ENCODE assay signal across 8 mouse cellular contexts in genomic region chr5:124050095-124051050, GRCm38 (mm10). TPM values are rescaled to one million over a fixed set of nuclear protein-coding genes. Genes with fewer than 3 reads are reported as not detected.
A peak's percentile ranks its signal among the peaks of the same experiment; 100 is the strongest.
DNase-seq lines count a peak whose midpoint lies in the region; ATAC-seq and TF ChIP-seq lines count a peak whose summit lies in the region.

No protein-coding gene starts in this region.

- H3K9ac ChIP-seq in heart, embryonic 11.5 days (ENCODE audit: low read depth, low read length), result peak overlapping the region; percentile 64
- no peak overlapping the region for H3K9ac ChIP-seq in midbrain, embryonic 14.5 days (replicated peaks; ENCODE audit: low read length)

- no peaks in the 10 kb centered on the region for H3K9me3 ChIP-seq in heart, embryonic 11.5 days (replicated peaks; ENCODE audit: control insufficient read depth, low read length)
- no peaks in the 10 kb centered on the region for H3K9me3 ChIP-seq in midbrain, embryonic 14.5 days (ENCODE audit: control insufficient read depth, low read length)

- TF ChIP-seq CTCF in bone marrow, adult 2 months (IDR thresholded peaks at IDR 0.05; ENCODE audit: control insufficient read depth, insufficient read depth, low read length), result no peak

- peak overlapping the region; percentile 51 for H3K4me2 ChIP-seq in heart, embryonic 11.5 days
- no peak overlapping the region for H3K4me2 ChIP-seq in midbrain, embryonic 14.5 days (ENCODE audit: low read length)

- peaks cover 19% of the 10 kb centered on the region for H3K4me1 ChIP-seq in bone marrow, adult 2 months (ENCODE audit: control insufficient read depth, insufficient read depth, low read length)
- peaks cover 32% of the 10 kb centered on the region for H3K4me1 ChIP-seq in heart, embryonic 11.5 days (ENCODE audit: control insufficient read depth, insufficient read depth, low read length)
- 0 out of 2 replicates have a peak, but pooled peaks cover 4% of the 10 kb centered on the region for H3K4me1 ChIP-seq in midbrain, embryonic 14.5 days (ENCODE audit: control insufficient read depth, insufficient read depth, low read length)

- H3K36me3 ChIP-seq in heart, embryonic 11.5 days (ENCODE audit: control insufficient read depth, insufficient read depth, low read length), result no peaks in the 10 kb centered on the region
- H3K36me3 ChIP-seq in midbrain, embryonic 14.5 days (ENCODE audit: control insufficient read depth, insufficient read depth, low read length), result no peaks in the 10 kb centered on the region

- TF ChIP-seq POLR2A in bone marrow, adult 2 months (IDR thresholded peaks at IDR 0.05; ENCODE audit: borderline replicate concordance, control insufficient read depth, low read depth, low read length), result peak; percentile 32; the same call in 1 of the 2 replicates

- peak overlapping the region; percentile 24 for H3K4me3 ChIP-seq in bone marrow, adult 2 months (replicated peaks; ENCODE audit: control insufficient read depth, low read depth, low read length)
- peak overlapping the region; percentile 12 for H3K4me3 ChIP-seq in heart, embryonic 11.5 days (ENCODE audit: low read depth, low read length)
- no peak overlapping the region for H3K4me3 ChIP-seq in midbrain, embryonic 14.5 days (replicated peaks; ENCODE audit: low read depth, low read length)

- WGBS in bone marrow, adult 2 months, result 7% methylated on average over 14 of the region's 14 CpGs
- WGBS in heart, embryonic 11.5 days (ENCODE audit: insufficient replicate concordance), result 21% methylated on average over 14 of the region's 14 CpGs
- WGBS in midbrain, embryonic 14.5 days, result 54% methylated on average over 14 of the region's 14 CpGs

- no peaks in the 10 kb centered on the region for H3K27me3 ChIP-seq in heart, embryonic 11.5 days (ENCODE audit: control insufficient read depth, insufficient read depth, low read length)
- H3K27me3 ChIP-seq in midbrain, embryonic 14.5 days (ENCODE audit: control insufficient read depth, insufficient read depth, low read length), result no peaks in the 10 kb centered on the region

- H3K27ac ChIP-seq in bone marrow, adult 2 months (ENCODE audit: control insufficient read depth, insufficient read depth, low read depth, low read length, poor library complexity), result peak overlapping the region; percentile 92
- peak overlapping the region; percentile 83 for H3K27ac ChIP-seq in heart, embryonic 11.5 days (ENCODE audit: low read depth, low read length)
- H3K27ac ChIP-seq in midbrain, embryonic 14.5 days (replicated peaks; ENCODE audit: low read depth, low read length), result peak overlapping the region; percentile 34; the same call in 1 of the 2 replicates

- ATAC-seq in CD4-positive, CD25-positive, alpha-beta regulatory T cell, adult 4 months, result peak; percentile 87
- 0 out of 2 replicates have a peak, but pooled peaks have one; percentile 22 for ATAC-seq in heart, embryonic 11.5 days (replicated peaks; ENCODE audit: insufficient number of reproducible peaks, low FRiP score, low TSS enrichment)
- no peak for ATAC-seq in midbrain, embryonic 14.5 days (ENCODE audit: low FRiP score, low TSS enrichment)

- peak; percentile 73 for DNase-seq in liver
- no peak for DNase-seq in midbrain, embryonic 14.5 days
- peak; percentile 72 for DNase-seq in yolk sac, embryonic 10.5 days (ENCODE audit: low spot score)
- no peak for DNase-seq in ovary, postnatal 10 days (ENCODE audit: low spot score)
- DNase-seq in gastrocnemius, adult 8-10 months (ENCODE audit: low spot score in 2 of 2), result no peak

RNA-seq across cellular contexts. Expression of gene Vps37b, which starts 18.3 kb away (rescaled TPM):
- polyA plus RNA-seq in CD4-positive, CD25-positive, alpha-beta regulatory T cell, adult 4 months (2017; shearing (Covaris generic)), result 10 to 100 TPM; 17.8 to 22.1 TPM
- polyA plus RNA-seq in bone marrow, adult 2 months (2011; ENCODE audit: insufficient read depth, insufficient read length, low replicate concordance, missing spikeins), result 11.3 and 26.1 TPM in 2 replicates
- 43.3 and 48.2 TPM in 2 replicates for polyA plus RNA-seq in heart, embryonic 11.5 days (2014; fragmentation: Nextera tagmentation; extraction: Ambion mirVana)
- 58.0 and 72.4 TPM in 2 replicates for polyA plus RNA-seq in midbrain, embryonic 14.5 days (2014; fragmentation: Nextera tagmentation; extraction: Ambion mirVana)
- total RNA-seq in gastrocnemius, adult 8-10 months (2022), result 1 to 10 TPM; 4.6 to 6.2 (median 5.1) TPM

RNA-seq across cellular contexts. Expression of gene Abcb9, which starts 45.2 kb away (rescaled TPM):
- 10 to 100 TPM; 16.1 to 16.6 TPM for polyA plus RNA-seq in CD4-positive, CD25-positive, alpha-beta regulatory T cell, adult 4 months (2017; shearing (Covaris generic))
- polyA plus RNA-seq in bone marrow, adult 2 months (2011; ENCODE audit: insufficient read depth, insufficient read length, low replicate concordance, missing spikeins), result 5.9 and 7.4 TPM in 2 replicates
- 1.1 and 1.4 TPM in 2 replicates for polyA plus RNA-seq in heart, embryonic 11.5 days (2014; fragmentation: Nextera tagmentation; extraction: Ambion mirVana)
- 10.9 and 11.6 TPM in 2 replicates for polyA plus RNA-seq in midbrain, embryonic 14.5 days (2014; fragmentation: Nextera tagmentation; extraction: Ambion mirVana)
- total RNA-seq in gastrocnemius, adult 8-10 months (2022), result 1 to 10 TPM; 7.2 to 9.5 (median 8.8) TPM

Comparison
In these comparisons a context has a peak if more than half of its experiments do, and no peak if none do; other contexts are left out.
1. H3K27ac ChIP-seq: peak in every context shown above with its lines; median percentile 92 in bone marrow, adult 2 months; 83 in heart, embryonic 11.5 days; 34 in midbrain, embryonic 14.5 days.
2. DNase-seq: peak in liver (single experiment) and yolk sac, embryonic 10.5 days (single experiment); none in midbrain, embryonic 14.5 days (single experiment), ovary, postnatal 10 days (single experiment) and gastrocnemius, adult 8-10 months (0 of 2).